Mouse (Mus musculus) fat pad, adult 2 months (tissue): Measurements from ENCODE around the gene Olfr911-ps1.

Experiments
- DNase-seq: peaks from one replicate; pipeline ENCODE4 v3.0.0-alpha.2; 2011; ENCODE audit warnings: low read depth, low spot score; ENCODE audit errors: extremely low read depth

The Olfr911-ps1 gene

DNA sequence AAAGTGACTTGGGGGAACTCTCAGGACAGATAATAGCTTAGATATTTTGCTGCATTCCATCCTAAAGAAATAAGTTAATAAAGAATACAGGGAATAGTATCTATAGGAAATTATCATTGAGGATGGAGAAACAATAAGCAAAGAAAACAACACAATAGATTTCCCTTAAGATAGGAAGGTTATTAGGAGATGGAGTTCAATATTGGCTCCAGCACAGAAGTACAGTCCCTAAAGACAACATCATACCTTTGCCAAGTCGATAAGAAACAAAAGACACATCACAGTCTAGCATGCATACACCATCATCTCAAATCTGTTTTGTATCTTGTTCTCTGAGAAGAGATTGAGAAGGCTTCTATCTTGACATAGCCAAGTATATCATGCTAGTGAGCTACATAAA is at the start of gene Olfr911-ps1:
Olfr911-ps1 (plus strand) TSS at position 301 of the 400 bp plus-strand sequence.
- no peak for DNase-seq

GRCm38 (mm10) chr9:38486785-38487184 is 34.6 kb upstream of the Olfr911-ps1 start, which contains the start of gene Olfr906:
Gene Olfr906 (plus strand): TSS chr9:38487085.
- DNase-seq = no peak

DNA sequence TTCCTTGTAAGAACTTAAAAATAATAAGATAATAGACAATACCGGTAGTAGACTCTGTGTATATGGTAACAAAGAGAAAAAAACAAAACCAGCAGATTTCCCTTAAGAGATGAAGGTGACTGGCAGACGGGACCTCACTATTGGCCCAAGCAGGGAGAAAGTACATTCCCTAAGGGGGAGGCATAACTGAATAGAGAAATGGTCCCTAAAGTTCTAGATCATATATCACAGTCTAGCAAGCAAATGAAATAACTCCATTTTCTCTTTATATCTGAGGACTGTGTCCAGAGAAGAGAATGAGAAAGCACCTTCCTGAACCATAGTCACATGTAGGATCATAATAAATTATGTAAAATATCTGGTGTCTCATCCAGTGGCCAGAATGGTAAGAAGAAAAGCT is 25.9 kb upstream of the Olfr911-ps1 start, which contains the start of gene Olfr907:
Olfr907 (plus strand) TSS at position 301 of the 400 bp plus-strand sequence.
- DNase-seq = no peak

GRCm38 (mm10) chr9:38512353-38512752 is 9.0 kb upstream of the Olfr911-ps1 start:
- DNase-seq = no peak

GRCm38 (mm10) chr9:38537549-38537948 is 16.2 kb downstream of the Olfr911-ps1 start, which contains the start of gene Olfr910:
Gene Olfr910 (plus strand): TSS chr9:38537849.
- no peak for DNase-seq
